Mouse (Mus musculus): Measurements from ENCODE around the gene Cldn1. TPM values are rescaled to one million over a fixed set of nuclear protein-coding genes. Genes with fewer than 3 reads are reported as not detected.

The Cldn1 gene
- 10 to 100 TPM in 1 of 2 experiments, 1 to 10 TPM in 1; 9.8 to 10.4 TPM for total RNA-seq (2021)
- long read RNA-seq, experiment 1, partial matches to known transcripts: 0 of 3 reads
- long read RNA-seq, experiment 1, other reads (novel, unspliced or antisense): 0 of 3 reads
- long read RNA-seq, experiment 2, partial matches to known transcripts: 0 of 1 reads
- long read RNA-seq, experiment 2, other reads (novel, unspliced or antisense): 0 of 1 reads

GRCm38 (mm10) chr16:26371325-26372053 is at the start of gene Cldn1:
Gene Cldn1, minus strand, starts transcription at chr16:26371841.
- peak; percentile 91 to 94 for DNase-seq

- no peak for DNase-seq
These were observed 47.0 kb upstream of the Cldn1 start for GRCm38 (mm10) chr16:26418616-26419015.

GRCm38 (mm10) chr16:26404070-26404469 is 32.4 kb upstream of the Cldn1 start:
- no peak for DNase-seq

GRCm38 (mm10) chr16:26400971-26401370 is 29.3 kb upstream of the Cldn1 start:
- no peak for DNase-seq

- no peak for DNase-seq
These were observed 28.9 kb upstream of the Cldn1 start for GRCm38 (mm10) chr16:26400549-26400948.

- DNase-seq: no peak
These were observed 19.3 kb upstream of the Cldn1 start for GRCm38 (mm10) chr16:26390936-26391335.

- no peak for DNase-seq
These were observed 14.5 kb upstream of the Cldn1 start for GRCm38 (mm10) chr16:26386159-26386558.

- no peak for DNase-seq
These were observed 12.5 kb upstream of the Cldn1 start for GRCm38 (mm10) chr16:26384112-26384649.

- no peak for DNase-seq
These were observed 5.5 kb upstream of the Cldn1 start for GRCm38 (mm10) chr16:26377170-26377569.

GRCm38 (mm10) chr16:26370127-26370526 is 1.5 kb downstream of the Cldn1 start:
- DNase-seq: no peak

- no peak for DNase-seq
These were observed 2.5 kb downstream of the Cldn1 start for GRCm38 (mm10) chr16:26369044-26369730.

- DNase-seq: no peak
These were observed 3.5 kb downstream of the Cldn1 start for GRCm38 (mm10) chr16:26368121-26368520.

- DNase-seq: no peak
These were observed 10.9 kb downstream of the Cldn1 start for GRCm38 (mm10) chr16:26360694-26361093.

- peak in 1 of 2 experiments; percentile 13 for DNase-seq
These were observed 12.0 kb downstream of the Cldn1 start for GRCm38 (mm10) chr16:26359619-26360018.

- peak; percentile 0 to 25 for DNase-seq
These were observed 12.7 kb downstream of the Cldn1 start for GRCm38 (mm10) chr16:26358898-26359297.

- DNase-seq: no peak
These were observed 13.5 kb downstream of the Cldn1 start for GRCm38 (mm10) chr16:26357863-26358780.

GRCm38 (mm10) chr16:26355513-26355912 is 16.1 kb downstream of the Cldn1 start:
- no peak for DNase-seq

GRCm38 (mm10) chr16:26350786-26351185 is 20.9 kb downstream of the Cldn1 start:
- DNase-seq: no peak

GRCm38 (mm10) chr16:26348809-26349208 is 22.8 kb downstream of the Cldn1 start:
- no peak for DNase-seq

- DNase-seq: no peak
These were observed 55.4 kb downstream of the Cldn1 start for GRCm38 (mm10) chr16:26316281-26316680.

- peak; percentile 1 to 12 for DNase-seq
These were observed 56.8 kb downstream of the Cldn1 start for GRCm38 (mm10) chr16:26314815-26315214.

GRCm38 (mm10) chr16:26309402-26309801 is 62.2 kb downstream of the Cldn1 start:
- no peak for DNase-seq
